Mouse (Mus musculus) left cerebral cortex, adult 2 months (tissue): ENCODE measurements around the gene Ddc. TPM values are rescaled to one million over a fixed set of nuclear protein-coding genes. Genes with fewer than 3 reads are reported as not detected.

Experiments
- DNase-seq, 2 experiments: peaks; one replicate each; pipeline ENCODE4 v3.0.0; 2021 to 2022; ENCODE audit warnings: low spot score in 2 of 2, mixed read lengths in 1 of 2; ENCODE audit errors: extremely low spot score in 1 of 2
- H3K27ac ChIP-seq: fragments of 200-600 bp; 2 replicates; pipeline ENCODE4 v1.8.1; 2022
- H3K4me3 ChIP-seq: fragments of 200-600 bp; 2 replicates; pipeline ENCODE4 v1.8.1; 2022
- CTCF ChIP-seq: fragments of 200-600 bp; IDR thresholded peaks from 2 replicates; pipeline ENCODE4 v1.8.1; 2022; ENCODE audit warnings: antibody characterized with exemption, mild to moderate bottlenecking, moderate library complexity
- intact Hi-C: fragments of 180-260 bp; cut with DNase I; formaldehyde crosslinking; loops from one replicate; pipeline ENCODE4 v1.15.1; 2025
- total RNA-seq, 2 experiments: library from RNA; stranded (reverse); gene quantifications; 2 replicates each; pipeline ENCODE4 v1.2.3; 2021

Gene Ddc
- total RNA-seq, 2 experiments from 2014 or later, result 3.6 to 5.8 TPM

GRCm38 (mm10) chr11:11867971-11868481 is 29.9 kb downstream of the Ddc start:
- TF ChIP-seq CTCF, result no peak
- Histone ChIP-seq H3K27ac (no peak overlapping the region), H3K4me3 (0 out of 2 replicates have a peak overlapping the region, but pooled peaks have one; percentile 16)
- peak; percentile 14 to 27 for DNase-seq
- intact Hi-C loops, result no loop called here

- DNase-seq, result no peak
- no peak for TF ChIP-seq CTCF
- no peak overlapping the region for H3K4me3 ChIP-seq
- no peak overlapping the region for H3K27ac ChIP-seq
- intact Hi-C loops, result no loop called here
Observed at GRCm38 (mm10) chr11:11866696-11867095, 31.2 kb downstream of the Ddc start.

GRCm38 (mm10) chr11:11865128-11865527 is 32.8 kb downstream of the Ddc start:
- intact Hi-C loops, result no loop called here
- Histone ChIP-seq H3K4me3 (no peak overlapping the region), H3K27ac (no peak overlapping the region)
- no peak for DNase-seq
- no peak for TF ChIP-seq CTCF

DNA sequence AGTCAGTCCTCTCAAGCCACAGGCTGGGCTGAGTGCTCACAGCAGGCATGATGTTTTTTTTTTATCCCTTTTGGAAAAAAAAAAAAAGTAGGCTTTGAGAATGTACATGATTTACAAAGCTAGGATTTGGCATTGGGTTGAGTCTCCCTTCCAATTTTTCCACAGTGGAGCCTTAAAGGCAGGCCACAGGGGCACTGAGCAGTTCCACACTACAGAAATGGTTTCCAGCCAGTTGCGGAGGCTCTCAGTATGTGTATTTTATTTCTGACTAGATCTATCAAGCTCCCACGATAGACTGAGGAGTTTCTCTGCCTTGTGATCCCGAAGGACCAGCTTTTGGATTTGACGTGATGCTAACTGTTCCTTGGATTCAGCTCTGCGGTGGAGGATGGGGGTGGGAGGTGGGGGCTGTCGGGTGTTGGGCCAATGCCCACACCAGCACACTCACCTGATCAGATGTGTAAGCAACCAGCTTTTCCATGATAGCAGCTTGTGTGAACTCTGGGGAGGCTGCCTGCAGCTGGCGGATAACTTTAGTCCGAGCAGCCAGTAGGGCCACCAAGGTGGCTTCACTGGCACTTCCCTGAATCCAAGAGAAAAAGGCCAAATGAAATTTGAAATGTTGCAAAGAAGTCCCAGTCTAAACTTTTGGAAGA is 33.4 kb downstream of the Ddc start:
- Histone ChIP-seq H3K27ac (no peak overlapping the region), H3K4me3 (no peak overlapping the region)
- intact Hi-C loops, result no loop called here
- TF ChIP-seq CTCF, result no peak
- no peak for DNase-seq

DNA sequence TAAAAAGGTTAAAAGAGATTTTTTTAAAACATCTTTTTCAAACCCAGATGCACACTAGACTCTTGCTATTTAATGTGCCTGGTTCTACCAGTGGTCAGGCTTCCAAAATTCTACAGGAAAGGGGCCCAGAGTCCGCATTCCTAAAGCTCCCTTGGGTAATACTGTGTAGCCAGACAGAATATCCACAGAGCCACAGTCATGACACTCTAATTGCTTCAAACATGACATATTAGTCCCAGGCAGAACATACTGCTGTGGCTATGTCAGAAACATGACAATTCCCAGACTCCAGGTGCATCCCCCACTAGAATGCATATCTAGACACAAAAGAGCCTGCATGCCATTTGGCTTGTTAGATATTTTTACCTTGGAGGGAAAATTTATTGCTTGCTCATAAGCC is 35.4 kb downstream of the Ddc start:
- H3K4me3 ChIP-seq, result no peak overlapping the region
- intact Hi-C loops, result no loop called here
- DNase-seq, result no peak
- TF ChIP-seq CTCF, result no peak
- no peak overlapping the region for H3K27ac ChIP-seq

GRCm38 (mm10) chr11:11856959-11857358 is 41.0 kb downstream of the Ddc start:
- TF ChIP-seq CTCF, result no peak
- no peak for DNase-seq
- H3K4me3 ChIP-seq, result no peak overlapping the region
- intact Hi-C loops, result no loop called here
- H3K27ac ChIP-seq, result no peak overlapping the region

DNA sequence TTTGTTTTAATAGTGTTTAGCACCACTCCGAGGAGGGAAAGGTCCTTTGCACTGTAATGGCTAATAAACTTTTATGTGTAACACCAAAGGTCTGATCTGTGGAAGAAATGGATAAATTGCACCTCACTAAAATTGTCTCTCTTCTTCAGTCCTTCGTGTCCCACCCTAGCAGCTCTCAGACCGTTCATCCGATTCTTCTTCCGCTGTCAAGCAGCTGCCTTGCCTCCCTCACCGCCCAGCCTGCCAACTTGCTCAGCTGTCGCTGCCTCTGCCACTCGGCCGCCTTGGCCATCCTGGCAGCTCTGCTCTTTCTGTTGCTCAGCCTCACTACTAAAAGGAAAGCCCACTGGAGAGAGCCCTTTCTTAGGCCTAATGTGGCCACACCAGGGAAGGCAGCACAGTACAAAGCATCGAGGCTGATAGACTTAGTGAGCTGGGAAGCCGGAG is 42.2 kb downstream of the Ddc start:
- no peak overlapping the region for H3K4me3 ChIP-seq
- no peak for DNase-seq
- intact Hi-C loops, result no loop called here
- no peak overlapping the region for H3K27ac ChIP-seq
- TF ChIP-seq CTCF, result no peak

DNA sequence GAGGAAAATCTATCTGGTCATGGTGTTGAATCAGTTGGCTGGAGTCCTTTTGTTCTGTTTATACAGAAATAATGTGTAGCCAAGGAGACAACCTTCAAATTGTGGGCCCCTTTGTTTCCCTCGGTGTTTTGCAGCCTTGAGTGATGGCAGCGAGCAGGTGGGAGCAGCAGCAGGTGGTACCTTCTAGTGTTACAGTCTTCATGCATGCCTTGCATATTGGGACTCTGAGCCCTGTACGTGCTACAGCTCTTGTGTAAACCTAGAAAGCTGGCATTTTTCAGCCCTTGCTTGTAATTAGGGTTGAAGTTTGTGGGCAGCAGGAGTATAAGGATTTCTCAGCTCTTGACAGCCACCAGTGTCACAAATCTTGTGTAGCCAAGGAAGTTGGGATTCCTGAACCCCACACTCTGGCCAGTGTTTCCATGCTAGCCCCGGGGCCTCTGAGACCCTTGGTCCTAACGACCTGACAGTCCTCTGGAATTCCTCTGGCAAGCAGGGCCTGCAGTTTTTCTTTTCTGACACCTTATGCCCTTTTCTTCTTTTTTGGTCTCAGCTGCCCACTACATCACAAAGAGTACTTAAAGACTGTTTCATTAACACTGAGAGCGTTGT is 42.8 kb downstream of the Ddc start:
- H3K27ac ChIP-seq, result no peak overlapping the region
- intact Hi-C loops, result no loop called here

DNA sequence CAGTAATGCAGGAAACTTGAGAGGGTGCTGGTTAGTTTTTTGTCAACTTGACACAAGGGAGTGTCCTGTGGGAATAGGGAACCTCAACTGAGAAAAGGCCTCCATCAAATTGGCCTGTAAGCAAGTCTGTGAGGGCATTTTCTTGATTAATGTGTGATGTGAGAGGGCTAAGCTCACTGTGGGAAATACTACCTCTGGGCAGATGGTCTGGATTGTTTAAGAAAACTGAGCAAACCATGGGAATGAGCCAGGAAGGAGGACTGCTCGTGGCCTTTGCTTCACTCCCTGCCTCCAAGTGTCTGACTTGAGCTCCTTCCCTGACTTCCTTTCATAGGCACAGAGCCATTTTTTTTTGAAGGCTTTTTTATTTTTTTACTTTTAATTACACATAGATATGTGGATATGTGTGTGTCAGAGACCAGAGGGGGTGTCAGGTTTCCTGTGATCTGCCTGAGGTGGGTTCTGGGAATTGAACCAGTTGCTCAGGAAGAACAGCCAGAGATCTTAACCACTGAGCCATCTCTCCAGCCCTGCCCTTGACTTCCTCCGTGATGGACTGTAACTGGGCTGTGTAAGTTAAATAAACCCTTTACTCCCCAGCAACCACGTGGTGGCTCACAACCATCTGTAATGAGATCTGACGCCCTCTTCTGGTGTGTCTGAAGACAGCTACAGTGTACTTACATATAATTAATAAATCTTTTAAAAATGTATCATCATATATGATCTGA is 44.0 kb downstream of the Ddc start:
- Histone ChIP-seq H3K4me3 (no peak overlapping the region), H3K27ac (no peak overlapping the region)
- intact Hi-C loops, result no loop called here
- no peak for DNase-seq
- no peak for TF ChIP-seq CTCF

More for the DNA sequence above, 42.8 kb downstream of the Ddc start:
- TF ChIP-seq CTCF, result no peak
- no peak overlapping the region for H3K4me3 ChIP-seq
- DNase-seq, result no peak

- H3K27ac ChIP-seq, result no peak overlapping the region
- DNase-seq, result no peak
- TF ChIP-seq CTCF, result no peak
- intact Hi-C loops, result no loop called here
- H3K4me3 ChIP-seq, result no peak overlapping the region
Observed at GRCm38 (mm10) chr11:11851957-11852505, 45.9 kb downstream of the Ddc start.

- intact Hi-C loops, result no loop called here
- Histone ChIP-seq H3K27ac (no peak overlapping the region), H3K4me3 (no peak overlapping the region)
- no peak for TF ChIP-seq CTCF
- no peak for DNase-seq
Observed at GRCm38 (mm10) chr11:11850476-11851267, 47.3 kb downstream of the Ddc start.
